Mouse (Mus musculus) liver, postnatal 0 days (tissue): Measurements from ENCODE around the gene H2-Ob.

Source experiments
- CTCF ChIP-seq: sonication (generic); IDR thresholded peaks from 2 replicates; pipeline ENCODE4 v1.5.1; 2016; ENCODE audit warnings: antibody characterized with exemption, low read depth
- EP300 ChIP-seq: IDR thresholded peaks from 2 replicates; pipeline ENCODE4 v1.6.1; 2016; ENCODE audit warnings: antibody characterized with exemption, low read depth, mild to moderate bottlenecking

DNA sequence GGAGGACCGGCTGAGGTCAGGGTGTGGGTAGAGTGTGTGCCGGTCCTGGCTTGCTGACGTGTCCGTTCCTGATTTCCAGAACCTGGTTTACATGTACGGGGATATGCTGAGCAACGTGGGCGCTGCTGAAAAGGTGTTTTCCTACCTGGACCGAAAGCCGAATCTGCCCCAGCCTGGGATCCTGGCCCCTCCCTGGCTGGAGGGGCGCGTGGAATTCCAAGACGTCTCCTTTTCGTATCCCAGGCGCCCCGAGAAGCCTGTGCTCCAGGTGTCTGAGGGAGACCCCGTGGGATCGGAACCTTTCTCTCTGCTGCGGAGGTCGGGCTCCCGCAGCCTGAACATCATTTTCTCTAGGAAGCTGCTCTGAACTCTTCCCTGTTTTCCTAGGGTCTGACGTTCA, 24.8 kb upstream of the H2-Ob start:
- TF ChIP-seq CTCF (no peak), EP300 (no peak)
